Mouse (Mus musculus): ENCODE measurements around the gene Tchh. TPM values are rescaled to one million over a fixed set of nuclear protein-coding genes. Genes with fewer than 3 reads are reported as not detected.

The Tchh gene
- total and polyA plus RNA-seq, 3 experiments: not detected

DNA sequence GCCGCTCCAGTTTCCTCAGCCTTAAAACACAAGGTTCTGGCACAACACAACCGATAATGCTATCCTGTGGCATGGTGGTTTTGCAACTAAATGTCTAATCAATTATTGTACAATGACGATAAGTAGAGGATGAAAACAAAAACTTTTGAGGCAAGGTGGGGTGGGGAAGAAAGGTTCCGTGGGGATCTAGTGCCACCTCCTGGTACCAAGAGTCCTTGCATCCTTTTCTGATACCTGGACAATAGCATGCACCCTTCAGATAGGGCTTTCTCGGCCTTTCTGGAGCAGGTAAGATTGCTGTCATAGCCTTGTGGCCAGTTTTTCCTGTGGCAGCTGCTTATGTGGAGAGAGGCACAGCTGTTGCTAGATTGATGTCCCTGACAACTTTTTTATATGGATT is 35.1 kb upstream of the Tchh start:
- Histone ChIP-seq H3K27me3 (replicated peaks) (no peaks in the 10 kb centered on the region), H3K36me3 (replicated peaks in 1 of 2; ENCODE audit: control insufficient read depth in 1 of 2, insufficient read depth in 1 of 2, low read length in 1 of 2) (no peaks in the 10 kb centered on the region), H3K4me1 (ENCODE audit: control insufficient read depth in 1 of 2, insufficient read depth in 2 of 2) (peaks cover 0 to 6% of the 10 kb centered on the region in 2 experiments; a peak in 2 of 4 replicates), H3K9ac (ENCODE audit: insufficient read depth, low read depth) (no peak overlapping the region), H3K4me3 (replicated peaks in 1 of 3; ENCODE audit: low read depth in 2 of 3, low read length in 2 of 3, poor library complexity in 1 of 3) (no peak overlapping the region), H3K27ac (ENCODE audit: insufficient read depth, low read depth) (no peak overlapping the region), H3K9me3 (replicated peaks; ENCODE audit: low read length) (no peaks in the 10 kb centered on the region), H3K79me2 (replicated peaks; ENCODE audit: control insufficient read depth, extremely low read depth, insufficient read depth, poor library complexity, severe bottlenecking) (no peaks in the 10 kb centered on the region), H3K4me2 (ENCODE audit: insufficient read depth, low read depth, poor library complexity, severe bottlenecking) (peak overlapping the region; percentile 61; the same call in 1 of the 2 replicates)
- DNase-seq (ENCODE audit: extremely low read depth): peak; percentile 54
- TF ChIP-seq ETS1 (conservative IDR thresholded peaks at IDR 0.05; ENCODE audit: low read depth, low read length): no peak
- TF ChIP-seq TCF12 (IDR thresholded peaks at IDR 0.05; ENCODE audit: low read depth, low read length): no peak
- TF ChIP-seq NRF1 (IDR thresholded peaks at IDR 0.05; ENCODE audit: low read depth, low read length): no peak
- TF ChIP-seq GABPA (IDR thresholded peaks at IDR 0.05; ENCODE audit: insufficient replicate concordance, low read depth, low read length): no peak
- 0 out of 2 replicates have a peak, but pooled peaks have one; percentile 21 for TF ChIP-seq MAX (IDR thresholded peaks at IDR 0.05; ENCODE audit: low read length)
- TF ChIP-seq E2F4 (IDR thresholded peaks at IDR 0.05; ENCODE audit: insufficient replicate concordance, low read depth, low read length): 0 out of 2 replicates have a peak, but pooled peaks have one; percentile 31
- TF ChIP-seq MYC (IDR thresholded peaks at IDR 0.05; ENCODE audit: low read depth, low read length): 0 out of 2 replicates have a peak, but pooled peaks have one; percentile 47
- no peak for TF ChIP-seq USF2 (conservative IDR thresholded peaks at IDR 0.05; ENCODE audit: low read depth, low read length)
- no peak for TF ChIP-seq POLR2AphosphoS2 (IDR thresholded peaks at IDR 0.05; ENCODE audit: low read depth, low read length)
- no peak for TF ChIP-seq RCOR1 (conservative IDR thresholded peaks at IDR 0.05; ENCODE audit: low read depth, low read length)
- no peak for TF ChIP-seq JUN (IDR thresholded peaks at IDR 0.05; ENCODE audit: insufficient read depth, low read depth, low read length)
- TF ChIP-seq TBP (conservative IDR thresholded peaks at IDR 0.05; ENCODE audit: low read depth, low read length): no peak
- TF ChIP-seq ZC3H11A (IDR thresholded peaks at IDR 0.05; ENCODE audit: low read depth, low read length): peak; percentile 48
- peak; percentile 93 for TF ChIP-seq SMC3 (IDR thresholded peaks at IDR 0.05; ENCODE audit: low read depth, low read length)
- peak; percentile 33; the same call in 1 of the 2 replicates for TF ChIP-seq NELFE (IDR thresholded peaks at IDR 0.05; ENCODE audit: low read depth, low read length)
- peak; percentile 89 for TF ChIP-seq RAD21 (IDR thresholded peaks at IDR 0.05; ENCODE audit: low read depth, low read length)
- no peak for TF ChIP-seq MXI1 (IDR thresholded peaks at IDR 0.05; ENCODE audit: low read depth, low read length)
- no peak for TF ChIP-seq CHD2 (IDR thresholded peaks at IDR 0.05; ENCODE audit: low read length)
- TF ChIP-seq MEF2A (IDR thresholded peaks at IDR 0.05; ENCODE audit: borderline replicate concordance, low read depth, low read length): no peak
- TF ChIP-seq ZNF384 (IDR thresholded peaks at IDR 0.05; ENCODE audit: low read depth, low read length): no peak
- no peak for TF ChIP-seq USF1 (IDR thresholded peaks at IDR 0.05; ENCODE audit: low read depth, low read length)
- peak; percentile 72 to 93 for TF ChIP-seq CTCF (conservative IDR thresholded peaks at IDR 0.05 in 1 of 2, IDR thresholded peaks at IDR 0.05 in 1 of 2; ENCODE audit: low read depth in 2 of 2, low read length in 2 of 2)
- in situ Hi-C loops (cut with MboI; ENCODE audit: low pct_ligation_motif_present, low pct_unique_long_range_greater_than_20kb, low sequenced_read_pairs) (no loop called here), dilution Hi-C loops (cut with MboI; ENCODE audit: extremely low pct_ligation_motif_present, extremely low pct_unique_long_range_greater_than_20kb, low sequenced_read_pairs) (no loop called here)

Data from CH12.LX (cell line).